Mouse (Mus musculus) urinary bladder, postnatal 10 days (tissue): Measurements from ENCODE around the gene Hectd1.

Experiments
- DNase-seq: peaks from one replicate; pipeline ENCODE4 v3.0.0; 2022; ENCODE audit warnings: low spot score

Gene Hectd1

GRCm38 (mm10) chr12:51829290-51830076, at the start of gene Hectd1:
Gene Hectd1, minus strand, starts transcription at chr12:51829536.
- peak; percentile 36 for DNase-seq

GRCm38 (mm10) chr12:51871446-51872144, 42.3 kb upstream of the Hectd1 start:
- DNase-seq = no peak

GRCm38 (mm10) chr12:51869511-51869910, 40.2 kb upstream of the Hectd1 start:
- no peak for DNase-seq

- no peak for DNase-seq
Observed at GRCm38 (mm10) chr12:51867076-51867475, 37.7 kb upstream of the Hectd1 start.

- no peak for DNase-seq
Observed at GRCm38 (mm10) chr12:51866226-51866910, 37.0 kb upstream of the Hectd1 start.

- DNase-seq = no peak
Observed at GRCm38 (mm10) chr12:51865790-51866179, 36.4 kb upstream of the Hectd1 start.

- DNase-seq = no peak
Observed at GRCm38 (mm10) chr12:51865061-51865789, 35.9 kb upstream of the Hectd1 start.

GRCm38 (mm10) chr12:51863116-51864002, 34.0 kb upstream of the Hectd1 start:
- DNase-seq = no peak

GRCm38 (mm10) chr12:51858134-51859028, 29.0 kb upstream of the Hectd1 start:
- DNase-seq = no peak

- DNase-seq = no peak
Observed at GRCm38 (mm10) chr12:51856768-51857295, 27.5 kb upstream of the Hectd1 start.

GRCm38 (mm10) chr12:51855872-51856271, 26.5 kb upstream of the Hectd1 start:
- DNase-seq = no peak

GRCm38 (mm10) chr12:51855453-51855852, 26.1 kb upstream of the Hectd1 start:
- no peak for DNase-seq

GRCm38 (mm10) chr12:51851617-51852016, 22.3 kb upstream of the Hectd1 start:
- DNase-seq = no peak

- DNase-seq = no peak
Observed at GRCm38 (mm10) chr12:51851155-51851554, 21.8 kb upstream of the Hectd1 start.

- no peak for DNase-seq
Observed at GRCm38 (mm10) chr12:51850339-51850738, 21.0 kb upstream of the Hectd1 start.

GRCm38 (mm10) chr12:51849902-51850301, 20.6 kb upstream of the Hectd1 start:
- no peak for DNase-seq

- DNase-seq = no peak
Observed at GRCm38 (mm10) chr12:51847953-51848680, 18.8 kb upstream of the Hectd1 start.

GRCm38 (mm10) chr12:51845261-51845660, 15.9 kb upstream of the Hectd1 start:
- no peak for DNase-seq

GRCm38 (mm10) chr12:51844771-51845256, 15.5 kb upstream of the Hectd1 start:
- peak; percentile 62 for DNase-seq
